Mouse (Mus musculus) stomach, postnatal 0 days (tissue): ENCODE measurements at regions not wholly inside any gene's neighbourhood (a gene's known extent, or its start where the extent isn't known, plus 50 kb on each side); places are given as distances from the start of the nearest gene placed in this dataset.

Source experiments
- CTCF ChIP-seq: IDR thresholded peaks from 2 replicates; pipeline ENCODE4 v1.5.1; 2016; ENCODE audit warnings: antibody characterized with exemption, low read depth, mild to moderate bottlenecking, moderate library complexity
- EP300 ChIP-seq: optimal IDR thresholded peaks from 2 replicates; pipeline ENCODE3; 2016; ENCODE audit warnings: antibody characterized with exemption

GRCm38 (mm10) chr16:76685562-76685961 lies 311.9 kb upstream of the Nrip1 start:
- TF ChIP-seq CTCF (no peak), EP300 (no peak)
